ENCODE assay signal across 11 mouse cellular contexts in genomic region chr15:103247782-103248400, GRCm38 (mm10). TPM values are rescaled to one million over a fixed set of nuclear protein-coding genes. Genes with fewer than 3 reads are reported as not detected.
DNase-seq lines count a peak whose midpoint lies in the region; ATAC-seq lines count a peak whose summit lies in the region.
"Had no signal": no experiment of that assay in that cellular context is flagged by ENCODE, and none has a peak within 500 bp of the region (broad histone marks: within the 10 kb centered on the region; RNA-seq: fewer than 3 reads in every experiment).

No protein-coding gene starts in this region.

- no peak overlapping the region for H3K9ac ChIP-seq in kidney, embryonic 14.5 days (ENCODE audit: low read depth, low read length)
- H3K9ac ChIP-seq in liver, embryonic 15.5 days = no peak overlapping the region
- H3K9ac ChIP-seq: embryonic facial prominence, embryonic 12.5 days; neural tube, embryonic 13.5 days had no signal

- 0 out of 2 replicates have a peak overlapping the region, but pooled peaks have one; percentile 9 for H3K27ac ChIP-seq in kidney, embryonic 14.5 days (ENCODE audit: low read depth, low read length)
- H3K27ac ChIP-seq in liver, embryonic 15.5 days (replicated peaks) = peak overlapping the region; percentile 64
- H3K27ac ChIP-seq: embryonic facial prominence, embryonic 12.5 days; heart, embryonic 10.5 days; neural tube, embryonic 13.5 days had no signal

- DNase-seq in kidney, postnatal 14 days = no peak
- DNase-seq in A20 (ENCODE audit: low read depth, low spot score) = peak; percentile 46
- peak; percentile 41 for DNase-seq in ES-CJ7 (ENCODE audit: low read depth, low spot score)
- DNase-seq in spleen, postnatal 36 days (ENCODE audit: low spot score in 2 of 2) = no peak
- DNase-seq in thymus, adult 18-20 months = no peak
- DNase-seq: kidney, adult 9 months had no signal

- peaks cover 6% of the 10 kb centered on the region for H3K4me1 ChIP-seq in kidney, embryonic 14.5 days (ENCODE audit: control insufficient read depth, insufficient read depth, low read length)
- peaks cover 82% of the 10 kb centered on the region for H3K4me1 ChIP-seq in liver, embryonic 15.5 days (replicated peaks)

- no peaks in the 10 kb centered on the region for H3K27me3 ChIP-seq in kidney, embryonic 14.5 days (ENCODE audit: control insufficient read depth, insufficient read depth, low read length)
- no peaks in the 10 kb centered on the region for H3K27me3 ChIP-seq in liver, embryonic 15.5 days
- H3K27me3 ChIP-seq: embryonic facial prominence, embryonic 12.5 days; neural tube, embryonic 13.5 days had no signal

- no peak for ATAC-seq in kidney, embryonic 14.5 days (ENCODE audit: low FRiP score, low TSS enrichment)
- no peak for ATAC-seq in liver, embryonic 15.5 days (ENCODE audit: insufficient read depth)

- no peak overlapping the region for H3K4me3 ChIP-seq in kidney, embryonic 14.5 days (ENCODE audit: low read length)
- H3K4me3 ChIP-seq in liver, embryonic 15.5 days (replicated peaks) = peak overlapping the region; percentile 42
- H3K4me3 ChIP-seq: embryonic facial prominence, embryonic 12.5 days; heart, embryonic 10.5 days; neural tube, embryonic 13.5 days had no signal

- H3K36me3 ChIP-seq in kidney, embryonic 14.5 days (ENCODE audit: control insufficient read depth, insufficient read depth, low read length) = peaks cover 60% of the 10 kb centered on the region
- H3K36me3 ChIP-seq in liver, embryonic 15.5 days (replicated peaks) = peaks cover 90% of the 10 kb centered on the region

- no peak overlapping the region for H3K4me2 ChIP-seq in kidney, embryonic 14.5 days (replicated peaks; ENCODE audit: low read depth, low read length)
- peak overlapping the region; percentile 53 for H3K4me2 ChIP-seq in liver, embryonic 15.5 days
- H3K4me2 ChIP-seq: embryonic facial prominence, embryonic 12.5 days; neural tube, embryonic 13.5 days had no signal

- no peaks in the 10 kb centered on the region for H3K9me3 ChIP-seq in kidney, embryonic 14.5 days (ENCODE audit: control insufficient read depth, low read length)
- no peaks in the 10 kb centered on the region for H3K9me3 ChIP-seq in liver, embryonic 15.5 days (replicated peaks)
- H3K9me3 ChIP-seq: embryonic facial prominence, embryonic 12.5 days; heart, embryonic 10.5 days; neural tube, embryonic 13.5 days had no signal

RNA-seq across cellular contexts. Expression of gene Hnrnpa1, which starts 7.7 kb away (rescaled TPM):
- 1,180 and 1,314 TPM in 2 replicates for polyA plus RNA-seq in kidney, embryonic 14.5 days (2014; fragmentation: Nextera tagmentation; extraction: Ambion mirVana)
- 193 and 220 TPM in 2 replicates for polyA plus RNA-seq in liver, embryonic 15.5 days (2015; fragmentation: Nextera tagmentation; extraction: Ambion mirVana)

RNA-seq across cellular contexts. Expression of gene Cbx5, which starts 8.3 kb away (rescaled TPM):
- 146 and 161 TPM in 2 replicates for polyA plus RNA-seq in kidney, embryonic 14.5 days (2014; fragmentation: Nextera tagmentation; extraction: Ambion mirVana)
- polyA plus RNA-seq in liver, embryonic 15.5 days (2015; fragmentation: Nextera tagmentation; extraction: Ambion mirVana) = 44.5 and 49.2 TPM in 2 replicates

RNA-seq across cellular contexts. Expression of gene Nfe2, which starts 10.3 kb away (rescaled TPM):
- polyA plus RNA-seq in kidney, embryonic 14.5 days (2014; fragmentation: Nextera tagmentation; extraction: Ambion mirVana) = 3.1 and 3.9 TPM in 2 replicates
- polyA plus RNA-seq in liver, embryonic 15.5 days (2015; fragmentation: Nextera tagmentation; extraction: Ambion mirVana) = 207 and 217 TPM in 2 replicates

RNA-seq across cellular contexts. Expression of gene Copz1, which starts 24.6 kb away (rescaled TPM):
- polyA plus RNA-seq in kidney, embryonic 14.5 days (2014; fragmentation: Nextera tagmentation; extraction: Ambion mirVana) = 290 and 322 TPM in 2 replicates
- polyA plus RNA-seq in liver, embryonic 15.5 days (2015; fragmentation: Nextera tagmentation; extraction: Ambion mirVana) = 196 and 203 TPM in 2 replicates

Comparison
In these comparisons a context has a peak if more than half of its experiments do, and no peak if none do; other contexts are left out.
1. DNase-seq: peak in A20 (single experiment) and ES-CJ7 (single experiment); none in kidney, postnatal 14 days (single experiment), spleen, postnatal 36 days (0 of 2) and thymus, adult 18-20 months (0 of 2).
2. RNA of gene Nfe2, which starts 10.3 kb away (polyA plus RNA-seq): 207 to 217 TPM in liver, embryonic 15.5 days; 3.1 to 3.9 TPM in kidney, embryonic 14.5 days; every median in the first group is over 10 times any median in the second.